Mouse (Mus musculus): ENCODE data around the gene Zc3h6. TPM values are rescaled to one million over a fixed set of nuclear protein-coding genes. Genes with fewer than 3 reads are reported as not detected.
A peak's percentile ranks its signal among the peaks of the same experiment; 100 is the strongest.

The Zc3h6 gene
- total RNA-seq (2014; rRNA removed) = 5.3 and 13.4 TPM in 2 replicates
- polyA plus RNA-seq (2015; fragmentation: Nextera tagmentation; extraction: Ambion mirVana) = 4.5 and 4.6 TPM in 2 replicates

DNA sequence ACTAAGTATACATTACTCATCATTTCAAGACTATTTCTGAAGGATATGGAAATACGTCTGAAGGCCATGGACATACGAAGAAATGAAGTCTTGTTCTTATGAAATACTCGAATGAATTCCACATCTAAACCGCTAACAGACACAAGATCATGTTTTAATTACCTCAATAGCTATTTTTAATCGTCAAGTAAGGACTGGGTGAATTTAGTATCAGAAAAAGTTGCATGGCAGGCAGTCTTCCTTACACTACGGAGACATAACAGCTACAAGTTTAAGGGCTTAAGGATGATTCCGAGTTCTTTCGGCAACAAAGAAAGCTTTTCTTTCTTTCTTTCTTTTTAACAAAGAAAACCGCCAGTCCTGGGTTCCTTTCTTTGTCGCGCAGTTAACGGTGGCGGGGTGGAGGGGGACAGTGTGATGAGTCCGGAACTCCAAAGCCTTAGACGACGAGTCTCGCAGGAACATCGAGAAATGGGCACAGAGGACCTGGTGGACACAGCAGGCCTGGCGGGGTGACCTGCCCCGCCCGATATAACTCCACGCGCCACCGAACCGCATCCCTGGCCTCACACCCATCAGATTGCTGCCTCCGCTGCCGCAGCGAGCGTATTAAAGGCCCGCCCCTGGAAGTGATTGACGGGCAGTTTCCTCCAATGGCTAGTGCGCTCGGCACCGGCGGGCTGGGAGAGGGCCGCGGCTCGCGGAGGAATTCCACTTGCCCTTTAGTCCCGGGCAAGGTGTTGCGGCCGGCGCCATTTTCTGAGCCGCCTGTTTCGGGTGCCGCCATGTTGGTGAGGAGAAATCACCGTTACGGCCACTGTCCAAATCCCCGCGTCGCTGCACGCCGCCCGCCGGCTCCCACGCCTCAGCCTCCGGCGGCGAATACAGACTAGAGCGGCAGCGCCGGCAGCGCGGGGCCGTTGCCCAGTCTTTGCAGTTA, at the start of gene Zc3h6:
Gene Zc3h6, plus strand, starts transcription at position 762 of the 940 bp plus-strand sequence.
- Histone ChIP-seq H3K9me3 (ENCODE audit: low read length) (no peaks in the 10 kb centered on the region), H3K4me3 (ENCODE audit: low read length) (peak within 1 kb of the TSS; percentile 95), H3K9ac (replicated peaks; ENCODE audit: low read length) (peak within 1 kb of the TSS; percentile 100), H3K36me3 (ENCODE audit: insufficient read depth, low read length) (no peaks in the 10 kb centered on the region), H3K27ac (peak within 1 kb of the TSS; percentile 100), H3K4me1 (ENCODE audit: insufficient read depth, low read length) (0 out of 2 replicates have a peak, but pooled peaks cover 2% of the 10 kb centered on the region), H3K4me2 (ENCODE audit: low read depth, low read length) (peak within 1 kb of the TSS; percentile 62), H3K27me3 (ENCODE audit: insufficient read depth, low read length) (no peaks in the 10 kb centered on the region)
- ATAC-seq (peak; percentile 98), DNase-seq (ENCODE audit: low spot score) (peak; percentile 100)
- no peak for TF ChIP-seq CTCF (IDR thresholded peaks at IDR 0.05; ENCODE audit: low read depth)
- WGBS = under 1% methylated on average over 65 of the region's 65 CpGs

DNA sequence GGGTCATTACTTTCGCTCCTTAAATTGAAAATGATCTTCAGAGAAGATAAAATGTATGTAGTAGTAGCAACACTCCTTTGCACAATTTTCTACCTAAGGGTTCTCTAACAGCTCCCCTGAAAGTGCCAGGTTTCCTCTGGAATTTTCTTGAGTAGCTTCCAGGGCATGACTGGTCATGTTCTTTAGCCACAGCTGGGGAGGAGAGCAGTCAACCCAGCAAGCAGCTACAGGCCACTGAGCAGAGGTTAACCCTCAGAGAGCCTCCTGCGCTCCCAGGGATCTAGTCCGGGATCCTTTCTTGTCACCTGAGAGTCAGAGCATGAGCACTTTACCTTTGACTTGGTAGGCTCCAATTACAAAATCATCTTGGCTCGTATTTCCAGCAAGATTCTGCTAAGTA, 42.4 kb upstream of the Zc3h6 start:
- ATAC-seq = no peak
- whole genome bisulfite sequencing = 93% methylated on average over 4 of the region's 4 CpGs
- DNase-seq (ENCODE audit: low spot score) = no peak

DNA sequence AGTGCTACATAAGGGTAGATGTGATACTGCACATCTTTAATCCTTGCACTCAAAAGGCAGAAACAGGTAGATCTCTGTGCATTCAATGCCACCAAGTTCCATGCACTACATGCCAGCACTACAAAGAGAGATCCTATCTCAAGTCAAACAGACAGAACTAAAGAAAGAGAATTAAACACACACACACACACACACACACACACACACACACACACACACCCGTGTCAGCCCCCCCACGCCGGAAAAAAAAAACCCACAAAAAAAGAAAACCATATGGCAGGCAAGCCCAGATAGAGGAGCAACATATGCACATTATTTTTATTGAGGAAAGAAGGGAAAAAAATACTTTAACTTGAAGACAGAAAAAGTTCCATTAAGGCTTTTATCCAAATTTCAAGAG, 38.8 kb upstream of the Zc3h6 start:
- no peak overlapping the region for H3K27ac ChIP-seq
- no peak for DNase-seq (ENCODE audit: low spot score)
- no peaks in the 10 kb centered on the region for H3K27me3 ChIP-seq (ENCODE audit: insufficient read depth, low read length)

More for the DNA sequence above, 42.4 kb upstream of the Zc3h6 start:
- H3K27me3 ChIP-seq (ENCODE audit: insufficient read depth, low read length) = no peaks in the 10 kb centered on the region
- H3K4me1 ChIP-seq (ENCODE audit: insufficient read depth, low read length) = no peaks in the 10 kb centered on the region
- no peak overlapping the region for H3K9ac ChIP-seq (replicated peaks; ENCODE audit: low read length)
- H3K4me3 ChIP-seq (ENCODE audit: low read length) = no peak overlapping the region
- peaks cover 5% of the 10 kb centered on the region; the same call in 1 of the 2 replicates for H3K36me3 ChIP-seq (ENCODE audit: insufficient read depth, low read length)
- TF ChIP-seq CTCF (IDR thresholded peaks at IDR 0.05; ENCODE audit: low read depth) = no peak
- no peak overlapping the region for H3K4me2 ChIP-seq (ENCODE audit: low read depth, low read length)
- no peaks in the 10 kb centered on the region for H3K9me3 ChIP-seq (ENCODE audit: low read length)
- H3K27ac ChIP-seq = no peak overlapping the region

DNA sequence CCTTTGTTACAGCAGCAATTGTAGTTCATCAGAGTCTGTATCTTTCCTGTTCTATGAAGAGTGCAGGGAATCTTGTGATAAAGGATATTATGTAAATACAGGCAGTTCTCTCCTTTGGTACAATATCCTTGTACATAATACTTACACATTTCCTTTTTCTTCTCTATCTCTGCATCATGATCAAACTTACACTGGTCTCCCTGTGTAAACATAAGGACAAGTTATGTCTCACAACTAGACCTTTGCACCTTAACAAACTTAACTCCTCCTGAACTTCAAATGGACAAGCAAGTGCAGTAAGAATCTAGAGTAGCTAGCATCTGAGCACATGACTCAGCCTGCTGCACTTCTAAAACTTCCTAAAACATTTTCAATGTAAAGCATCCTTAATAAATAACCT, 36.5 kb upstream of the Zc3h6 start:
- Histone ChIP-seq H3K27ac (no peak overlapping the region), H3K9me3 (ENCODE audit: low read length) (no peaks in the 10 kb centered on the region), H3K4me2 (ENCODE audit: low read depth, low read length) (no peak overlapping the region), H3K36me3 (ENCODE audit: insufficient read depth, low read length) (peaks cover 28% of the 10 kb centered on the region), H3K4me1 (ENCODE audit: insufficient read depth, low read length) (no peaks in the 10 kb centered on the region), H3K27me3 (ENCODE audit: insufficient read depth, low read length) (no peaks in the 10 kb centered on the region), H3K9ac (replicated peaks; ENCODE audit: low read length) (no peak overlapping the region), H3K4me3 (ENCODE audit: low read length) (no peak overlapping the region)
- ATAC-seq (no peak), DNase-seq (ENCODE audit: low spot score) (no peak)
- no peak for TF ChIP-seq CTCF (IDR thresholded peaks at IDR 0.05; ENCODE audit: low read depth)

More for the DNA sequence above, 38.8 kb upstream of the Zc3h6 start:
- WGBS = 95% methylated on average over 3 of the region's 3 CpGs
- H3K4me1 ChIP-seq (ENCODE audit: insufficient read depth, low read length) = no peaks in the 10 kb centered on the region
- no peak for ATAC-seq
- H3K9me3 ChIP-seq (ENCODE audit: low read length) = no peaks in the 10 kb centered on the region
- peaks cover 23% of the 10 kb centered on the region for H3K36me3 ChIP-seq (ENCODE audit: insufficient read depth, low read length)
- TF ChIP-seq CTCF (IDR thresholded peaks at IDR 0.05; ENCODE audit: low read depth) = no peak
- H3K9ac ChIP-seq (replicated peaks; ENCODE audit: low read length) = no peak overlapping the region
- no peak overlapping the region for H3K4me3 ChIP-seq (ENCODE audit: low read length)
- H3K4me2 ChIP-seq (ENCODE audit: low read depth, low read length) = no peak overlapping the region

DNA sequence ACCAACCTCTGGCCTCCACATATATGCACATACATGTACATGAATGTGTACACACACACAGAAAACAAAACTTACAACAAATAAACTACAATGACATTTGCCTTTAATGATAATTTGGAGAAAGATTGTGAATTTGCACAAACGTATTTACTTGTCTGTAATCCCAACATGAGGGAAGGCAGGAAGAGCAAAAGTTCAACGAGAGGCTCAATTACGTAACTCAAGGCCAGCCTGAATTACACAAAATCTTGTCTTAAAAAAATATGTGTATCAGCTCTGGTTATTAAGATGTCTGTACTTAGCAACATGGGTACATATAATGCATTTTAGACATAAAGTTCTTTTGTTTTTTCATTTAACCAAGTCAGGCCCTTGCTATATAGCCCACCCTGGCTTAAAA, 30.9 kb upstream of the Zc3h6 start:
- no peak overlapping the region for H3K27ac ChIP-seq
- H3K4me3 ChIP-seq (ENCODE audit: low read length) = no peak overlapping the region
- no peaks in the 10 kb centered on the region for H3K4me1 ChIP-seq (ENCODE audit: insufficient read depth, low read length)
- TF ChIP-seq CTCF (IDR thresholded peaks at IDR 0.05; ENCODE audit: low read depth) = no peak
- no peak overlapping the region for H3K4me2 ChIP-seq (ENCODE audit: low read depth, low read length)
- no peaks in the 10 kb centered on the region for H3K27me3 ChIP-seq (ENCODE audit: insufficient read depth, low read length)
- no peaks in the 10 kb centered on the region for H3K9me3 ChIP-seq (ENCODE audit: low read length)
- peaks cover 15% of the 10 kb centered on the region for H3K36me3 ChIP-seq (ENCODE audit: insufficient read depth, low read length)
- ATAC-seq (no peak), DNase-seq (ENCODE audit: low spot score) (no peak)
- 96% methylated on average over 3 of the region's 3 CpGs for WGBS
- H3K9ac ChIP-seq (replicated peaks; ENCODE audit: low read length) = no peak overlapping the region

DNA sequence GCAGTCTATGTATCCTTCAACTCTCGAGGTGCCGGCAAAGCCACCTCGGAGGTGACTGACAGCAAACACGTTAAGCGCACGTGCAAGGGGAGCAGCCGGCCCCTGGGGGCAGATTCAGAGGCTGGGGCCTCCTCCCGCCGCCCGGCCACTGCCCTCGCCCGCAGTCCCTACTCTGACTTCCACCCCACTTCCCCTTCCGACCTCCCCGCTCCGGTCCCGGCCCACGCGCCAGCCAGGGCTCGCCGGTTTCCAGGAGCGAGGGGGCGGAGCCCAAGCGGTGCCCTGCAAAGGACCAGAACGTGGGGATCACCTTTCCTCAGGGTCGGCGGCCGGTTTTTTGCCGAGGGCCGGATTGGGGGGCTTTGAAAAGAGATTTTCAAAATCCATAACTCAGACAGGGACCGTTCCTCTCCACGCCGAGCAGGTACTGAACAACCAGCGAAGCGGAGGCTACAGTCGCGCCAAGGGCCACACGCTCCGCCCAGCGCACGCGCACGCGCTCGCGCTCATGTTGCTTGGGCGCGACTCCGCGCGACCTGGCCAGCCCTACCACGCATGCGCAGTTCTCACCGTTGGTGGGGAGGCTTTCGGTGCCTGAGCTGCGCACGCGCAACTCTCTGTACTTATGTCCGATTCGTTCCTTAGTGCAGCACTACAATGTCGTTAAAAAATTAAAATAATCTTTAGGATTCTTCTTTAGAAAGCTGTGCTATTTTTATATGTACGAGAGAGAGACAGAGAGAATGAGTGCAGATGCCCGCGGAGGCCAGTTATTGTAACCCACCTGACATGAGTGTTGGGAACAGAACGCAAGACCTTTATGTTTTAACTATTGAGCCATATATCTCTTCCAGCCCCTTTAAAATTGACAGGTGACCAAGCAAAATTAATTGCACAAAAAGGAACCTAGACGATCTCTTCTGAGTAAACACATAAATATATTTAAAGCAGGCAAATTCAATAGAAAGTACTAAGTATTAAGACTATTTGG, 23.4 kb upstream of the Zc3h6 start, which contains the start of gene Zc3h8:
Gene Zc3h8, minus strand, starts transcription at position 540 of the 991 bp plus-strand sequence.
- TF ChIP-seq CTCF (IDR thresholded peaks at IDR 0.05; ENCODE audit: low read depth) = no peak
- peak; percentile 99 for DNase-seq (ENCODE audit: low spot score)
- WGBS = 1% methylated on average over 65 of the region's 65 CpGs

More for the DNA sequence above, 23.4 kb upstream of the Zc3h6 start, which contains the start of gene Zc3h8:
- Histone ChIP-seq H3K27me3 (ENCODE audit: insufficient read depth, low read length) (no peaks in the 10 kb centered on the region), H3K36me3 (ENCODE audit: insufficient read depth, low read length) (no peaks in the 10 kb centered on the region), H3K27ac (peak within 1 kb of the TSS; percentile 85), H3K4me2 (ENCODE audit: low read depth, low read length) (peak within 1 kb of the TSS; percentile 80), H3K9me3 (ENCODE audit: low read length) (no peaks in the 10 kb centered on the region), H3K4me3 (ENCODE audit: low read length) (peak within 1 kb of the TSS; percentile 61), H3K9ac (replicated peaks; ENCODE audit: low read length) (peak within 1 kb of the TSS; percentile 63), H3K4me1 (ENCODE audit: insufficient read depth, low read length) (no peaks in the 10 kb centered on the region)
- peak; percentile 95 for ATAC-seq

All from hindbrain, postnatal 0 days (tissue).